Mouse (Mus musculus) thymus, adult 2 months (tissue): Measurements from ENCODE around the gene 2210017I01Rik. TPM values are rescaled to one million over a fixed set of nuclear protein-coding genes. Genes with fewer than 3 reads are reported as not detected.

ENCODE experiments used
- DNase-seq: peaks from one replicate; pipeline ENCODE4 v3.0.0; 2021
- H3K27ac ChIP-seq: fragments of 200-500 bp; 2 replicates; pipeline ENCODE4 v1.5.1; 2012; ENCODE audit warnings: low read length, control low read depth; ENCODE audit not compliant: control insufficient read depth, insufficient read depth
- H3K27me3 ChIP-seq: fragments of 200-500 bp; 2 replicates; pipeline ENCODE4 v1.6.1; 2012; ENCODE audit warnings: mild to moderate bottlenecking, low read length, moderate library complexity, mixed read lengths; ENCODE audit not compliant: control insufficient read depth, insufficient read depth
- H3K36me3 ChIP-seq: fragments of 200-500 bp; 2 replicates; pipeline ENCODE4 v1.6.1; 2012; ENCODE audit warnings: mild to moderate bottlenecking, low read length, moderate library complexity; ENCODE audit not compliant: control insufficient read depth, insufficient read depth
- H3K4me1 ChIP-seq: fragments of 200-500 bp; replicated peaks from 2 replicates; pipeline ENCODE4 v1.6.1; 2012; ENCODE audit warnings: low read length; ENCODE audit not compliant: control insufficient read depth, insufficient read depth
- H3K4me3 ChIP-seq: fragments of 200-500 bp; 2 replicates; pipeline ENCODE4 v1.5.1; 2012; ENCODE audit warnings: mild to moderate bottlenecking, low read length, control low read depth, moderate library complexity; ENCODE audit not compliant: control insufficient read depth, insufficient read depth
- CTCF ChIP-seq: fragments of 200-500 bp; IDR thresholded peaks from 2 replicates; pipeline ENCODE4 v1.5.1; 2012; ENCODE audit warnings: mild to moderate bottlenecking, control low read depth, low read length, moderate library complexity, borderline replicate concordance; ENCODE audit not compliant: control insufficient read depth, poor library complexity, insufficient read depth; ENCODE audit errors: extremely low read depth
- POLR2A ChIP-seq: fragments of 200-500 bp; IDR thresholded peaks from 2 replicates; pipeline ENCODE4 v1.6.1; 2012; ENCODE audit warnings: mild to moderate bottlenecking, low read length, control low read depth, moderate library complexity; ENCODE audit not compliant: control insufficient read depth, poor library complexity, insufficient read depth; ENCODE audit errors: extremely low read depth
- WGBS: fragments of 180-500 bp; shearing (Covaris S2); methylation state at CpG from one replicate; pipeline ENCODE4 v1.1.7; 2018; 5-methylcytosine and 5-hydroxymethylcytosine counted together
- polyA plus RNA-seq: library from polyadenylated mRNA; depleted of rRNA; stranded (reverse); fragments of >200 nt; gene quantifications from 2 replicates; pipeline ENCODE4 v1.2.3, GENCODE M21; 2012; rRNA removed

Gene 2210017I01Rik
- polyA plus RNA-seq, 1 experiment = 0.22 TPM

GRCm38 (mm10) chr3:92568752-92569151, 38.5 kb downstream of the 2210017I01Rik start:
- TF ChIP-seq POLR2A = no peak
- 90% methylated on average over 2 of the region's 2 CpGs for WGBS

DNA sequence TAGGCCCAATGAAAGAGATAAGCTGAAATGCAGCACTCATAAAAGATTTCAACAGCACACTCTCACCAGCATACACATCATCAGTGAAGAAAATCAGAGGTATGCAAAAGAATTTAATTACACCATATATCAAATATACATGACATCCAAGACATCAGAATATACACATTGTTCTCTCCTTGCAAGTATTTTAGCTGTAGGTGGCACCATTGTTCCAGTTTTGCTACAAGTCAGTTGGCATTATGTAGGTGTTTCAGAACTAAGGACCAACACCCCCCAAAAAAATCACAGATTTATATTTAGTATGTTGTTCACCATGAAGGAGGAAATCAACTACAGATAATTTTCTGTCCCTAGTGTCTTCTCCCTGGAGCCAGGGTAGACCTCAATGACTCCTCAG, 41.9 kb downstream of the 2210017I01Rik start:
- Histone ChIP-seq H3K4me3 (no peak overlapping the region), H3K4me1 (no peaks in the 10 kb centered on the region), H3K36me3 (no peaks in the 10 kb centered on the region), H3K27ac (no peak overlapping the region), H3K27me3 (no peaks in the 10 kb centered on the region)
- DNase-seq = no peak
- TF ChIP-seq CTCF (no peak), POLR2A (no peak)

More at GRCm38 (mm10) chr3:92568752-92569151, 38.5 kb downstream of the 2210017I01Rik start:
- Histone ChIP-seq H3K27ac (no peak overlapping the region), H3K27me3 (no peaks in the 10 kb centered on the region), H3K4me3 (no peak overlapping the region), H3K4me1 (no peaks in the 10 kb centered on the region), H3K36me3 (no peaks in the 10 kb centered on the region)
- DNase-seq = no peak

Other genes with a start within 250 kb of the 2210017I01Rik start
- gene Sprr2f, start 242.3 kb downstream of the 2210017I01Rik start, polyA plus RNA-seq = 0.52 and 0.93 TPM in 2 replicates
- gene Sprr2h, start 221.8 kb downstream of the 2210017I01Rik start, polyA plus RNA-seq = 0.15 TPM in 1 of 2 replicates, not detected in the other
- gene Sprr2i, start 199.5 kb downstream of the 2210017I01Rik start, polyA plus RNA-seq = 1.8 TPM in 2 replicates
- 0.22 and 0.34 TPM in 2 replicates for gene Sprr2j-ps, start 189.4 kb downstream of the 2210017I01Rik start, polyA plus RNA-seq
- gene Gm9774, start 178.1 kb downstream of the 2210017I01Rik start, polyA plus RNA-seq = 9.9 and 12.4 TPM in 2 replicates
- gene Sprr2k, start 174.9 kb downstream of the 2210017I01Rik start, polyA plus RNA-seq = not detected in 2 replicates
- gene Sprr1b, start 168.7 kb downstream of the 2210017I01Rik start, polyA plus RNA-seq = 2.2 and 2.5 TPM in 2 replicates
- 0.14 and 0.51 TPM in 2 replicates for gene Sprr3, start 148.8 kb downstream of the 2210017I01Rik start, polyA plus RNA-seq
- 30.1 and 34.5 TPM in 2 replicates for gene Sprr1a, start 121.6 kb downstream of the 2210017I01Rik start, polyA plus RNA-seq
- not detected in 2 replicates for gene Sprr4, start 107.0 kb downstream of the 2210017I01Rik start, polyA plus RNA-seq
- gene 2310046K23Rik, start 73.0 kb downstream of the 2210017I01Rik start, polyA plus RNA-seq = 0.82 and 1.9 TPM in 2 replicates
- 0.26 and 0.28 TPM in 2 replicates for gene Ivl, start 33.8 kb downstream of the 2210017I01Rik start, polyA plus RNA-seq
- gene Smcp, start 18.5 kb downstream of the 2210017I01Rik start, polyA plus RNA-seq = 0.45 and 1.3 TPM in 2 replicates
- gene Lce6a, start 14.2 kb upstream of the 2210017I01Rik start, polyA plus RNA-seq = not detected in 2 replicates
- 0.42 and 0.85 TPM in 2 replicates for gene Lce1a1, start 40.8 kb upstream of the 2210017I01Rik start, polyA plus RNA-seq
- 0.54 and 1.1 TPM in 2 replicates for gene Lce1b, start 49.4 kb upstream of the 2210017I01Rik start, polyA plus RNA-seq
- gene Lce1a2, start 62.8 kb upstream of the 2210017I01Rik start, polyA plus RNA-seq = 0.47 and 1.00 TPM in 2 replicates
- 0.20 TPM in 2 replicates for gene Lce1c, start 71.8 kb upstream of the 2210017I01Rik start, polyA plus RNA-seq
- gene Lce1d, start 79.7 kb upstream of the 2210017I01Rik start, polyA plus RNA-seq = 0.37 and 0.96 TPM in 2 replicates
- gene Lce1e, start 101.6 kb upstream of the 2210017I01Rik start, polyA plus RNA-seq = 0.31 and 0.48 TPM in 2 replicates
- 0.26 and 0.73 TPM in 2 replicates for gene Lce1f, start 112.9 kb upstream of the 2210017I01Rik start, polyA plus RNA-seq
- not detected in 2 replicates for gene Gm38119, start 131.6 kb upstream of the 2210017I01Rik start, polyA plus RNA-seq
- gene Lce1g, start 144.8 kb upstream of the 2210017I01Rik start, polyA plus RNA-seq = 0.26 TPM in 1 of 2 replicates, not detected in the other
- 0.27 TPM in 1 of 2 replicates, not detected in the other for gene Lce1h, start 157.6 kb upstream of the 2210017I01Rik start, polyA plus RNA-seq
- gene Lce1i, start 171.4 kb upstream of the 2210017I01Rik start, polyA plus RNA-seq = 0.27 TPM in 1 of 2 replicates, not detected in the other
- 0.66 and 1.3 TPM in 2 replicates for gene Lce1j, start 183.0 kb upstream of the 2210017I01Rik start, polyA plus RNA-seq
- gene Lce1k, start 200.4 kb upstream of the 2210017I01Rik start, polyA plus RNA-seq = 0.35 TPM in 1 of 2 replicates, not detected in the other
- 0.38 and 0.40 TPM in 2 replicates for gene Kprp, start 219.8 kb upstream of the 2210017I01Rik start, polyA plus RNA-seq
- 0.23 TPM in 1 of 2 replicates, not detected in the other for gene Lce1l, start 243.8 kb upstream of the 2210017I01Rik start, polyA plus RNA-seq